26 mouse cellular contexts compared by ENCODE assay signal in genomic region chr4:43542044-43542443, GRCm38 (mm10). TPM values are rescaled to one million over a fixed set of nuclear protein-coding genes. Genes with fewer than 3 reads are reported as not detected.
DNase-seq lines count a peak whose midpoint lies in the region; ATAC-seq and TF ChIP-seq lines count a peak whose summit lies in the region.
"Had no signal": no experiment of that assay in that cellular context is flagged by ENCODE, and none has a peak within 500 bp of the region (broad histone marks: within the 10 kb centered on the region; RNA-seq: fewer than 3 reads in every experiment).

No protein-coding gene starts in this region.

- H3K4me3 ChIP-seq in kidney, embryonic 14.5 days (ENCODE audit: low read length) = no peak overlapping the region
- H3K4me3 ChIP-seq in kidney, postnatal 0 days (replicated peaks; ENCODE audit: low read depth, low read length) = no peak overlapping the region
- no peak overlapping the region for H3K4me3 ChIP-seq in kidney, adult 2 months (ENCODE audit: insufficient read depth, low read depth, low read length)
- H3K4me3 ChIP-seq in embryonic facial prominence, embryonic 14.5 days (ENCODE audit: low read depth, low read length) = no peak overlapping the region
- H3K4me3 ChIP-seq: embryonic facial prominence, embryonic 13.5 days; forebrain, embryonic 10.5 days; forebrain, embryonic 13.5 days; heart, embryonic 12.5 days; heart, embryonic 15.5 days; hindbrain, embryonic 10.5 days; hindbrain, embryonic 13.5 days had no signal

- no peak overlapping the region for H3K27ac ChIP-seq in kidney, embryonic 14.5 days (ENCODE audit: low read depth, low read length)
- no peak overlapping the region for H3K27ac ChIP-seq in kidney, postnatal 0 days
- no peak overlapping the region for H3K27ac ChIP-seq in kidney, adult 2 months (ENCODE audit: insufficient read depth, low read depth, low read length)
- H3K27ac ChIP-seq in embryonic facial prominence, embryonic 14.5 days (replicated peaks; ENCODE audit: low read depth, low read length) = no peak overlapping the region
- H3K27ac ChIP-seq: embryonic facial prominence, embryonic 13.5 days; forebrain, embryonic 10.5 days; forebrain, embryonic 13.5 days; heart, embryonic 15.5 days; hindbrain, embryonic 10.5 days; hindbrain, embryonic 13.5 days had no signal

- no peak for TF ChIP-seq CTCF in kidney, postnatal 0 days (IDR thresholded peaks at IDR 0.05; ENCODE audit: low read depth)
- no peak for TF ChIP-seq CTCF in kidney, adult 2 months (conservative IDR thresholded peaks at IDR 0.05; ENCODE audit: insufficient read depth, insufficient read length, low read depth, low read length)

- DNase-seq in kidney, postnatal 4 days = no peak
- DNase-seq in kidney, postnatal 0 days (ENCODE audit: low spot score) = peak; percentile 56
- no peak for DNase-seq in kidney, adult 2 months
- DNase-seq in embryonic facial prominence, embryonic 14.5 days (ENCODE audit: low spot score) = peak; percentile 29
- no peak for DNase-seq in testis, postnatal 10 days (ENCODE audit: low spot score)
- DNase-seq: adrenal gland, postnatal 10 days; adrenal gland, postnatal 36 days; cerebellum, adult 18-20 months; cerebellum, adult 9-10 months; cerebellum, postnatal 14 days; gastrocnemius, postnatal 14 days; heart, adult 18-20 months; heart, postnatal 10 days; heart, postnatal 36 days had no signal

- no peaks in the 10 kb centered on the region for H3K9me3 ChIP-seq in kidney, embryonic 14.5 days (ENCODE audit: control insufficient read depth, low read length)
- no peaks in the 10 kb centered on the region for H3K9me3 ChIP-seq in kidney, postnatal 0 days (replicated peaks; ENCODE audit: low read length)
- H3K9me3 ChIP-seq in embryonic facial prominence, embryonic 14.5 days (ENCODE audit: control insufficient read depth, low read length) = no peaks in the 10 kb centered on the region
- H3K9me3 ChIP-seq: embryonic facial prominence, embryonic 13.5 days; forebrain, embryonic 10.5 days; forebrain, embryonic 13.5 days; heart, embryonic 12.5 days; heart, embryonic 15.5 days; hindbrain, embryonic 10.5 days; hindbrain, embryonic 13.5 days had no signal

- no peaks in the 10 kb centered on the region for H3K27me3 ChIP-seq in kidney, embryonic 14.5 days (ENCODE audit: control insufficient read depth, insufficient read depth, low read length)
- H3K27me3 ChIP-seq in kidney, postnatal 0 days (ENCODE audit: insufficient read depth, low read length) = no peaks in the 10 kb centered on the region
- no peaks in the 10 kb centered on the region for H3K27me3 ChIP-seq in kidney, adult 2 months (replicated peaks; ENCODE audit: control insufficient read depth, insufficient read depth, low read length)
- no peaks in the 10 kb centered on the region for H3K27me3 ChIP-seq in embryonic facial prominence, embryonic 14.5 days (replicated peaks; ENCODE audit: control insufficient read depth, insufficient read depth, low read length)
- H3K27me3 ChIP-seq: embryonic facial prominence, embryonic 13.5 days; forebrain, embryonic 13.5 days; heart, embryonic 12.5 days; heart, embryonic 15.5 days; hindbrain, embryonic 13.5 days; Patski had no signal

- TF ChIP-seq POLR2A in kidney, adult 2 months (IDR thresholded peaks at IDR 0.05; ENCODE audit: low read depth, low read length) = no peak

- no peak overlapping the region for H3K9ac ChIP-seq in kidney, embryonic 14.5 days (ENCODE audit: low read depth, low read length)
- no peak overlapping the region for H3K9ac ChIP-seq in kidney, postnatal 0 days (ENCODE audit: low read depth, low read length)
- no peak overlapping the region for H3K9ac ChIP-seq in embryonic facial prominence, embryonic 14.5 days (ENCODE audit: low read depth, low read length)
- H3K9ac ChIP-seq: embryonic facial prominence, embryonic 13.5 days; forebrain, embryonic 13.5 days; heart, embryonic 12.5 days; heart, embryonic 15.5 days; hindbrain, embryonic 13.5 days had no signal

- 45% methylated on average over 3 of the region's 3 CpGs for WGBS in kidney, embryonic 14.5 days
- 46% methylated on average over 3 of the region's 3 CpGs for WGBS in kidney, postnatal 0 days
- WGBS in kidney, adult 2 months = 54% methylated on average over 3 of the region's 3 CpGs
- WGBS in embryonic facial prominence, embryonic 14.5 days = 44% methylated on average over 2 of the region's 3 CpGs

- H3K4me2 ChIP-seq in kidney, embryonic 14.5 days (replicated peaks; ENCODE audit: low read depth, low read length) = no peak overlapping the region
- H3K4me2 ChIP-seq in kidney, postnatal 0 days (ENCODE audit: low read length) = no peak overlapping the region
- H3K4me2 ChIP-seq in embryonic facial prominence, embryonic 14.5 days (ENCODE audit: low read depth, low read length) = no peak overlapping the region
- H3K4me2 ChIP-seq: embryonic facial prominence, embryonic 13.5 days; forebrain, embryonic 13.5 days; heart, embryonic 12.5 days; heart, embryonic 15.5 days; hindbrain, embryonic 13.5 days had no signal

- no peaks in the 10 kb centered on the region for H3K4me1 ChIP-seq in kidney, embryonic 14.5 days (ENCODE audit: control insufficient read depth, insufficient read depth, low read length)
- H3K4me1 ChIP-seq in kidney, postnatal 0 days (replicated peaks; ENCODE audit: insufficient read depth, low read length) = no peaks in the 10 kb centered on the region
- H3K4me1 ChIP-seq in kidney, adult 2 months (ENCODE audit: control insufficient read depth, insufficient read depth, low read length) = no peaks in the 10 kb centered on the region
- no peaks in the 10 kb centered on the region for H3K4me1 ChIP-seq in embryonic facial prominence, embryonic 14.5 days (ENCODE audit: control insufficient read depth, insufficient read depth, low read length)
- H3K4me1 ChIP-seq: embryonic facial prominence, embryonic 13.5 days; forebrain, embryonic 10.5 days; forebrain, embryonic 13.5 days; heart, embryonic 12.5 days; hindbrain, embryonic 10.5 days; hindbrain, embryonic 13.5 days had no signal

- peak; percentile 81 for ATAC-seq in kidney, embryonic 14.5 days (ENCODE audit: low FRiP score, low TSS enrichment)
- ATAC-seq in kidney, postnatal 0 days (replicated peaks; ENCODE audit: low FRiP score, low read depth) = no peak
- ATAC-seq in embryonic facial prominence, embryonic 14.5 days (ENCODE audit: low read depth) = peak; percentile 39; the same call in 1 of the 2 replicates
- ATAC-seq: CD4-positive, CD25-positive, alpha-beta regulatory T cell, adult 4 months; forebrain, embryonic 13.5 days; forebrain, embryonic 16.5 days; hindbrain, embryonic 16.5 days; Patski had no signal

- peaks cover 100% of the 10 kb centered on the region for H3K36me3 ChIP-seq in kidney, embryonic 14.5 days (ENCODE audit: control insufficient read depth, insufficient read depth, low read length)
- H3K36me3 ChIP-seq in kidney, postnatal 0 days (ENCODE audit: insufficient read depth, low read length) = peaks cover 96% of the 10 kb centered on the region
- H3K36me3 ChIP-seq in kidney, adult 2 months (ENCODE audit: control insufficient read depth, insufficient read depth, low read length) = peaks cover 19% of the 10 kb centered on the region
- peaks cover 100% of the 10 kb centered on the region for H3K36me3 ChIP-seq in embryonic facial prominence, embryonic 14.5 days (ENCODE audit: control insufficient read depth, insufficient read depth, low read length)

RNA-seq across cellular contexts. Expression of gene Tpm2, which starts 18.5 kb away (rescaled TPM):
- polyA plus RNA-seq in kidney, embryonic 14.5 days (2014; fragmentation: Nextera tagmentation; extraction: Ambion mirVana) = 208 and 212 TPM in 2 replicates
- 164 and 176 TPM in 2 replicates for polyA plus RNA-seq in kidney, postnatal 0 days (2015; fragmentation: Nextera tagmentation; extraction: Ambion mirVana)
- 10.8 and 51.9 TPM in 2 replicates for polyA plus RNA-seq in kidney, adult 2 months (2012; rRNA removed)
- 811 and 1,069 TPM in 2 replicates for polyA plus RNA-seq in embryonic facial prominence, embryonic 14.5 days (2014; fragmentation: Nextera tagmentation; extraction: Ambion mirVana)
- polyA plus RNA-seq: CD4-positive, CD25-positive, alpha-beta regulatory T cell, adult 4 months had no signal

RNA-seq across cellular contexts. Expression of gene Creb3, which starts 20.1 kb away (rescaled TPM):
- 50.2 and 55.7 TPM in 2 replicates for polyA plus RNA-seq in kidney, embryonic 14.5 days (2014; fragmentation: Nextera tagmentation; extraction: Ambion mirVana)
- 74.1 and 76.5 TPM in 2 replicates for polyA plus RNA-seq in kidney, postnatal 0 days (2015; fragmentation: Nextera tagmentation; extraction: Ambion mirVana)
- 58.2 and 74.5 TPM in 2 replicates for polyA plus RNA-seq in kidney, adult 2 months (2012; rRNA removed)
- 79.6 and 83.0 TPM in 2 replicates for polyA plus RNA-seq in embryonic facial prominence, embryonic 14.5 days (2014; fragmentation: Nextera tagmentation; extraction: Ambion mirVana)

RNA-seq across cellular contexts. Expression of gene Tln1, which starts 20.4 kb away (rescaled TPM):
- polyA plus RNA-seq in kidney, embryonic 14.5 days (2014; fragmentation: Nextera tagmentation; extraction: Ambion mirVana) = 72.6 and 87.2 TPM in 2 replicates
- 64.9 and 65.8 TPM in 2 replicates for polyA plus RNA-seq in kidney, postnatal 0 days (2015; fragmentation: Nextera tagmentation; extraction: Ambion mirVana)
- polyA plus RNA-seq in kidney, adult 2 months (2012; rRNA removed) = 92.1 and 106 TPM in 2 replicates
- 67.8 and 70.2 TPM in 2 replicates for polyA plus RNA-seq in embryonic facial prominence, embryonic 14.5 days (2014; fragmentation: Nextera tagmentation; extraction: Ambion mirVana)

RNA-seq across cellular contexts. Expression of gene Car9, which starts 35.3 kb away (rescaled TPM):
- polyA plus RNA-seq in kidney, embryonic 14.5 days (2014; fragmentation: Nextera tagmentation; extraction: Ambion mirVana) = 0.80 and 1.3 TPM in 2 replicates
- polyA plus RNA-seq in kidney, postnatal 0 days (2015; fragmentation: Nextera tagmentation; extraction: Ambion mirVana) = 0.48 and 1.3 TPM in 2 replicates
- 4.9 and 5.8 TPM in 2 replicates for polyA plus RNA-seq in kidney, adult 2 months (2012; rRNA removed)
- polyA plus RNA-seq in embryonic facial prominence, embryonic 14.5 days (2014; fragmentation: Nextera tagmentation; extraction: Ambion mirVana) = 0.43 and 1.1 TPM in 2 replicates
- polyA plus RNA-seq: Patski had no signal

RNA-seq across cellular contexts. Expression of gene Rgp1, which starts 36.5 kb away (rescaled TPM):
- 27.9 and 34.4 TPM in 2 replicates for polyA plus RNA-seq in kidney, embryonic 14.5 days (2014; fragmentation: Nextera tagmentation; extraction: Ambion mirVana)
- polyA plus RNA-seq in kidney, postnatal 0 days (2015; fragmentation: Nextera tagmentation; extraction: Ambion mirVana) = 15.9 and 17.8 TPM in 2 replicates
- 41.2 and 46.9 TPM in 2 replicates for polyA plus RNA-seq in kidney, adult 2 months (2012; rRNA removed)
- 25.1 and 25.7 TPM in 2 replicates for polyA plus RNA-seq in embryonic facial prominence, embryonic 14.5 days (2014; fragmentation: Nextera tagmentation; extraction: Ambion mirVana)

Comparison
In these comparisons a context has a peak if more than half of its experiments do, and no peak if none do; other contexts are left out.
1. DNase-seq: peak in kidney, postnatal 0 days (single experiment) and embryonic facial prominence, embryonic 14.5 days (single experiment); none in kidney, postnatal 4 days (0 of 2), kidney, adult 2 months (single experiment) and testis, postnatal 10 days (single experiment).